Mouse (Mus musculus): ENCODE data around the gene Lpar3.

DNA sequence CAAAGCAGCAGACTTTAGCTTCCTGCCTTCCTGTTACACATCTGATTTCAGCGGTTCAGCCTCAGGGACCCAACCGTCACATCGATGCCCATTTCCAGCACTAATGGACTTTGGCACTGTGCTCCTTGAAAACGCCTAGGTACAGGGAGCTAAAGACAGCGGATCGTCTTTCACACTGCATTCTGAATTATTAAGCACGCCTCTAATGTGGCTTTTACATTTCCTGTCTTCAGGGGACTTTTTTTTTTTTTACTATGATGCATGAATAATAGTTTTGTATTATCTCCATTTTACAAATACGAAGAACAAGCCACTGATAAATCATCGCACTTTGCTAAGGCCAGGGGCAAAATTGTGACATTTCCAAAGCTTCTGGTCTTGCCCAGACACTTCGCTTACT lies 34.7 kb upstream of the Lpar3 start:
- TF ChIP-seq CTCF (IDR thresholded peaks at IDR 0.05) (no peak), EP300 (IDR thresholded peaks at IDR 0.05) (no peak)

All from lung, postnatal 0 days (tissue).